Mouse (Mus musculus) hematopoietic stem cell, adult 5-6 weeks (primary cell): ENCODE measurements around the gene Atp6v1c2. TPM values are rescaled to one million over a fixed set of nuclear protein-coding genes. Genes with fewer than 3 reads are reported as not detected.

Source experiments
- ATAC-seq, 2 experiments: fragments of 125-278 bp in 1 of 2; replicated peaks in 1 of 2; 2 replicates each; pipeline ENCODE4 v1.8.0; 2016 to 2017; ENCODE audit warnings: inconsistent platforms in 2 of 2, mild to moderate bottlenecking in 2 of 2, moderate number of reproducible peaks in 2 of 2, low read depth in 1 of 2, moderate TSS enrichment in 1 of 2; ENCODE audit not compliant: low FRiP score in 2 of 2, poor library complexity in 2 of 2, severe bottlenecking in 2 of 2, insufficient read depth in 1 of 2, low TSS enrichment in 1 of 2
- total RNA-seq: library from RNA; stranded (forward); fragments of 172-1452, 232-1000 nt; gene quantifications from 2 replicates; pipeline ENCODE4 v1.2.3, GENCODE M21; 2017

Gene Atp6v1c2
- total RNA-seq, 1 experiment from 2014 or later, result not detected

GRCm38 (mm10) chr12:17235535-17236313, 93.4 kb downstream of the Atp6v1c2 start:
- ATAC-seq, result no peak

Other genes with a start within 250 kb of the Atp6v1c2 start
- gene Kcnf1, start 152.5 kb downstream of the Atp6v1c2 start, total RNA-seq, result not detected in 2 replicates
- 215 and 321 TPM in 2 replicates for gene Pdia6, start 62.8 kb downstream of the Atp6v1c2 start, total RNA-seq
- gene Nol10, start 19.1 kb upstream of the Atp6v1c2 start, total RNA-seq, result 8.7 and 13.2 TPM in 2 replicates
- gene Odc1, start 215.4 kb upstream of the Atp6v1c2 start, total RNA-seq, result 385 and 563 TPM in 2 replicates